8 mouse cellular contexts compared by ENCODE assay signal in genomic region chr8:123783525-123784249, GRCm38 (mm10). TPM values are rescaled to one million over a fixed set of nuclear protein-coding genes. Genes with fewer than 3 reads are reported as not detected.
A peak's percentile ranks its signal among the peaks of the same experiment; 100 is the strongest.
DNase-seq lines count a peak whose midpoint lies in the region; ATAC-seq lines count a peak whose summit lies in the region.

No protein-coding gene starts in this region.

- H3K9me3 ChIP-seq in hindbrain, embryonic 12.5 days (replicated peaks), result no peaks in the 10 kb centered on the region

- ATAC-seq in hindbrain, embryonic 12.5 days (ENCODE audit: low FRiP score), result peak; percentile 75

- no peaks in the 10 kb centered on the region; the same call in 1 of the 2 replicates for H3K27me3 ChIP-seq in hindbrain, embryonic 12.5 days

- 17% methylated on average over 6 of the region's 6 CpGs for WGBS in hindbrain, embryonic 12.5 days

- no peak overlapping the region for H3K9ac ChIP-seq in hindbrain, embryonic 12.5 days

- no peaks in the 10 kb centered on the region for H3K36me3 ChIP-seq in hindbrain, embryonic 12.5 days

- DNase-seq in adipocyte (ENCODE audit: low spot score), result peak; percentile 93
- DNase-seq in cerebellum, postnatal 25 days, result peak; percentile 86 to 94
- peak; percentile 69 to 72 for DNase-seq in frontal cortex, postnatal 25 days (ENCODE audit: low spot score in 2 of 2)
- peak; percentile 77 for DNase-seq in left cerebral cortex, adult 11 months (ENCODE audit: low spot score)
- DNase-seq in lung, postnatal 14 days, result peak; percentile 84
- DNase-seq in right cerebral cortex, adult 2 months (ENCODE audit: low spot score in 2 of 2), result peak; percentile 87 to 88
- no peak for DNase-seq in c-Kit-positive CD71-positive TER-119-positive erythroid progenitor cells, embryonic 14.5 days (ENCODE audit: low spot score)

- no peak overlapping the region for H3K4me3 ChIP-seq in hindbrain, embryonic 12.5 days

- H3K27ac ChIP-seq in hindbrain, embryonic 12.5 days, result no peak overlapping the region

- no peak overlapping the region for H3K4me2 ChIP-seq in hindbrain, embryonic 12.5 days (replicated peaks)

- peaks cover 5% of the 10 kb centered on the region; the same call in 1 of the 2 replicates for H3K4me1 ChIP-seq in hindbrain, embryonic 12.5 days

RNA-seq across cellular contexts. Expression of gene Rab4a, which starts 22.1 kb away (rescaled TPM):
- 61.0 and 61.2 TPM in 2 replicates for polyA plus RNA-seq in hindbrain, embryonic 12.5 days (2016; fragmentation: Nextera tagmentation; extraction: Ambion mirVana)
